Mouse (Mus musculus): ENCODE data around the gene Gpr139. TPM values are rescaled to one million over a fixed set of nuclear protein-coding genes. Genes with fewer than 3 reads are reported as not detected.

Gene Gpr139
- total and polyA plus RNA-seq, 3 experiments = not detected

- Histone ChIP-seq H3K9me3 (replicated peaks; ENCODE audit: insufficient read depth, low read length) (no peaks in the 10 kb centered on the region), H3K4me3 (ENCODE audit: control insufficient read depth in 1 of 2, insufficient read depth in 1 of 2, low read depth in 2 of 2, low read length in 2 of 2) (no peak overlapping the region), H3K27ac (ENCODE audit: control insufficient read depth, low read depth, low read length) (no peak overlapping the region), H3K9ac (ENCODE audit: control insufficient read depth, low read depth, low read length, poor library complexity, severe bottlenecking) (no peak overlapping the region), H3K79me2 (ENCODE audit: control insufficient read depth, insufficient read depth, low read length, poor library complexity) (no peaks in the 10 kb centered on the region), H3K4me1 (ENCODE audit: control insufficient read depth in 1 of 2, insufficient read depth in 2 of 2, low read length in 2 of 2) (no peaks in the 10 kb centered on the region), H3K27me3 (ENCODE audit: control insufficient read depth in 1 of 2, insufficient read depth in 2 of 2, low read length in 2 of 2) (no peaks in the 10 kb centered on the region), H3K36me3 (ENCODE audit: control insufficient read depth in 1 of 2, insufficient read depth in 2 of 2, low read length in 2 of 2) (no peaks in the 10 kb centered on the region)
- TF ChIP-seq EP300 (IDR thresholded peaks at IDR 0.05; ENCODE audit: low read depth in 1 of 2, low read length in 2 of 2) (no peak), TCF12 (IDR thresholded peaks at IDR 0.05; ENCODE audit: low read depth, low read length) (no peak), NRF1 (IDR thresholded peaks at IDR 0.05; ENCODE audit: insufficient read depth, low read depth, low read length, poor library complexity, severe bottlenecking) (no peak), ZC3H11A (IDR thresholded peaks at IDR 0.05; ENCODE audit: low read depth, low read length) (no peak), ZKSCAN1 (IDR thresholded peaks at IDR 0.05; ENCODE audit: low read depth, low read length) (no peak)
- DNase-seq (ENCODE audit: low read depth, low spot score) = peak; percentile 62
Measured at GRCm38 (mm10) chr7:119111771-119112170, 72.6 kb downstream of the Gpr139 start.

GRCm38 (mm10) chr7:119105878-119106277 is 78.5 kb downstream of the Gpr139 start:
- DNase-seq (ENCODE audit: low read depth, low spot score) = no peak
- Histone ChIP-seq H3K36me3 (ENCODE audit: control insufficient read depth in 1 of 2, insufficient read depth in 2 of 2, low read length in 2 of 2) (no peaks in the 10 kb centered on the region), H3K79me2 (ENCODE audit: control insufficient read depth, insufficient read depth, low read length, poor library complexity) (no peaks in the 10 kb centered on the region), H3K4me1 (ENCODE audit: control insufficient read depth in 1 of 2, insufficient read depth in 2 of 2, low read length in 2 of 2) (no peaks in the 10 kb centered on the region), H3K9ac (ENCODE audit: control insufficient read depth, low read depth, low read length, poor library complexity, severe bottlenecking) (no peak overlapping the region), H3K9me3 (replicated peaks; ENCODE audit: insufficient read depth, low read length) (no peaks in the 10 kb centered on the region), H3K4me3 (ENCODE audit: control insufficient read depth in 1 of 2, insufficient read depth in 1 of 2, low read depth in 2 of 2, low read length in 2 of 2) (no peak overlapping the region), H3K27ac (ENCODE audit: control insufficient read depth, low read depth, low read length) (no peak overlapping the region), H3K27me3 (ENCODE audit: control insufficient read depth in 1 of 2, insufficient read depth in 2 of 2, low read length in 2 of 2) (no peaks in the 10 kb centered on the region)
- TF ChIP-seq ETS1 (IDR thresholded peaks at IDR 0.05; ENCODE audit: low read depth, low read length) = no peak
- TF ChIP-seq HCFC1 (IDR thresholded peaks at IDR 0.05; ENCODE audit: low read depth, low read length) = no peak
- no peak for TF ChIP-seq MXI1 (IDR thresholded peaks at IDR 0.05; ENCODE audit: low read depth, low read length)
- TF ChIP-seq CHD1 (IDR thresholded peaks at IDR 0.05; ENCODE audit: low read depth, low read length) = no peak
- no peak for TF ChIP-seq BHLHE40 (IDR thresholded peaks at IDR 0.05; ENCODE audit: borderline replicate concordance, low read depth, low read length)
- TF ChIP-seq POLR2AphosphoS5 (IDR thresholded peaks at IDR 0.05; ENCODE audit: borderline replicate concordance, low read depth, low read length) = no peak
- no peak for TF ChIP-seq ZC3H11A (IDR thresholded peaks at IDR 0.05; ENCODE audit: low read depth, low read length)
- no peak for TF ChIP-seq SIN3A (IDR thresholded peaks at IDR 0.05; ENCODE audit: low read length)
- no peak for TF ChIP-seq KAT2A (conservative IDR thresholded peaks at IDR 0.05; ENCODE audit: low read depth, low read length)
- TF ChIP-seq ZNF384 (IDR thresholded peaks at IDR 0.05; ENCODE audit: low read depth, low read length) = no peak

DNA sequence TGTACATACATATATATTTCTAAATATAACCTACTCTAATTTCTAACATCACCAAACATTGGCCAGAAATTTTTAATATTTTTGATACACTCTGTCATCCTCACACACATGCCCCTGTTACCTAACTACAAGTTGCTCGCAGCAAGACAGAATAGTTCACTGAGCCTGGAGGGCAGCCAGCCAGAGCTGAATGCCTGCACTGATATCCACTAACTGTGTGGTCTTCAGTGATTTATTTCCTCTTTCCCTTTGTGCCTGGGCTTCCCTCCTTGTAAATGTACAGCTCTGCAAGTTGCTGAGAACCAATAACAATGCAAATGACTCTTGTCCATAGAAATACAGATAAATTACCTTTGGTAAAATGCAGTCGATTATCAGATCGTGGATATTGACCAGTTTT is 87.8 kb downstream of the Gpr139 start:
- no peaks in the 10 kb centered on the region for H3K36me3 ChIP-seq (ENCODE audit: control insufficient read depth in 1 of 2, insufficient read depth in 2 of 2, low read length in 2 of 2)
- H3K4me3 ChIP-seq (ENCODE audit: control insufficient read depth in 1 of 2, insufficient read depth in 1 of 2, low read depth in 2 of 2, low read length in 2 of 2) = no peak overlapping the region
- no peak for DNase-seq (ENCODE audit: low read depth, low spot score)
- no peaks in the 10 kb centered on the region for H3K9me3 ChIP-seq (replicated peaks; ENCODE audit: insufficient read depth, low read length)
- H3K9ac ChIP-seq (ENCODE audit: control insufficient read depth, low read depth, low read length, poor library complexity, severe bottlenecking) = no peak overlapping the region
- H3K4me1 ChIP-seq (ENCODE audit: control insufficient read depth in 1 of 2, insufficient read depth in 2 of 2, low read length in 2 of 2) = no peaks in the 10 kb centered on the region
- no peaks in the 10 kb centered on the region for H3K79me2 ChIP-seq (ENCODE audit: control insufficient read depth, insufficient read depth, low read length, poor library complexity)
- TF ChIP-seq BHLHE40 (IDR thresholded peaks at IDR 0.05; ENCODE audit: borderline replicate concordance, low read depth, low read length) = no peak
- TF ChIP-seq MAX (IDR thresholded peaks at IDR 0.05; ENCODE audit: low read length) = no peak
- TF ChIP-seq E2F4 (IDR thresholded peaks at IDR 0.05; ENCODE audit: borderline replicate concordance, low read depth, low read length) = no peak
- TF ChIP-seq RAD21 (IDR thresholded peaks at IDR 0.05; ENCODE audit: low read depth, low read length) = no peak
- TF ChIP-seq HCFC1 (IDR thresholded peaks at IDR 0.05; ENCODE audit: low read depth, low read length) = no peak
- no peak for TF ChIP-seq ETS1 (IDR thresholded peaks at IDR 0.05; ENCODE audit: low read depth, low read length)
- no peak for TF ChIP-seq NRF1 (IDR thresholded peaks at IDR 0.05; ENCODE audit: insufficient read depth, low read depth, low read length, poor library complexity, severe bottlenecking)
- no peak for TF ChIP-seq MAZ (IDR thresholded peaks at IDR 0.05; ENCODE audit: low read depth, low read length)
- TF ChIP-seq CTCF (IDR thresholded peaks at IDR 0.05 in 2 of 3, conservative IDR thresholded peaks at IDR 0.05 in 1 of 3; ENCODE audit: control insufficient read depth in 1 of 3, insufficient read depth in 1 of 3, low read depth in 2 of 3, low read length in 3 of 3, poor library complexity in 1 of 3, severe bottlenecking in 1 of 3) = no peak
- no peak for TF ChIP-seq JUND (IDR thresholded peaks at IDR 0.05; ENCODE audit: low read depth, low read length)
- no peak for TF ChIP-seq UBTF (IDR thresholded peaks at IDR 0.05; ENCODE audit: borderline replicate concordance, insufficient read depth, low read depth, low read length)
- no peak for TF ChIP-seq EP300 (IDR thresholded peaks at IDR 0.05; ENCODE audit: low read depth in 1 of 2, low read length in 2 of 2)
- TF ChIP-seq NELFE (IDR thresholded peaks at IDR 0.05; ENCODE audit: low read depth, low read length) = no peak
- no peak for TF ChIP-seq CHD1 (IDR thresholded peaks at IDR 0.05; ENCODE audit: low read depth, low read length)
- TF ChIP-seq SMC3 (IDR thresholded peaks at IDR 0.05; ENCODE audit: low read depth, low read length) = no peak
- no peak for TF ChIP-seq SIN3A (IDR thresholded peaks at IDR 0.05; ENCODE audit: low read length)
- no peak for TF ChIP-seq TCF12 (IDR thresholded peaks at IDR 0.05; ENCODE audit: low read depth, low read length)
- H3K27ac ChIP-seq (ENCODE audit: control insufficient read depth, low read depth, low read length) = no peak overlapping the region
- H3K27me3 ChIP-seq (ENCODE audit: control insufficient read depth in 1 of 2, insufficient read depth in 2 of 2, low read length in 2 of 2) = no peaks in the 10 kb centered on the region

Measured in MEL (cell line).